Mouse (Mus musculus): ENCODE data around the gene Olfr544. TPM values are rescaled to one million over a fixed set of nuclear protein-coding genes. Genes with fewer than 3 reads are reported as not detected.

Olfr544 gene
- total RNA-seq, 2 experiments from 2014 or later: not detected

- no peak for DNase-seq
- intact Hi-C loops (cut with DNase I): no loop called here
Measured at GRCm38 (mm10) chr7:102479368-102480078, 8.6 kb downstream of the Olfr544 start.

DNA sequence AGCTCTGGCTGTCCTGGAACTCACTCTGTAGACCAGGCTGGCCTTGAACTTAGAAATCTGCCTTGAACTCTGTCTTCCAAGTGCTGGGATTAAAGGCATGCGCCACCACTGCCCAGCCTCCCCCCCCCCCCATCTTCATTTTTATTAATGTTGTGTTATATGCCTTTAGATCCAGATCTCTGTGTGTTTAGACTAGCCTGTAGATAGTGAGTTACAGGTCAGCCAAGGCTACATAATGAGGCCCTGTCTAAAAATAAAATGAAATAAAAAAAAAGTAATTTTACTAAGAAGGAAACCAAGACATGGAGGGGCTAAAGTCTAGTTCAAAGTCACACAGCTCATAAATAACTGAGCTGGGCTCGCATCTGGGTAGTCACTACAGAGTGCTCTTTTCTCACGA is 9.2 kb downstream of the Olfr544 start:
- no peak for DNase-seq
- intact Hi-C loops (cut with DNase I): no loop called here

GRCm38 (mm10) chr7:102478425-102478824 is 9.7 kb downstream of the Olfr544 start:
- intact Hi-C loops (cut with DNase I): no loop called here
- DNase-seq: no peak

DNA sequence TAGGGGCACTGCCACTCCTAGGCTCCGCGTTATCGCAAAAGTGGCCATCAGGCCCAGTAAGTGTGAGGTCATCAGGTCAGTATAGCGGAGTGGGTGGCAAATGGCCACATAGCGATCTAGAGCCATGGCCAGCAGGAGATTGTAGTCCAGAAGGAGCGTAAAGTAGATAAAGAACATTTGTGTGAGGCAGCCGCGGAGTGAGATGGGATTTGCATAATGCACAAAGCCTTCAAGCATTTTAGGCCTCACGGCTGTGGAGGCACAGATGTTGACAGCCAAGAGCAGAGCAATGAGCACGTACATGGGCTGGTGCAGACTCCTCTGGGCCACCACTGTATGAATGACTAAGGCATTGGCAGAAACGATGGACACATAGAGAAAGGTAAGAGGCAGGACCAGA is 10.7 kb downstream of the Olfr544 start:
- no peak for DNase-seq
- intact Hi-C loops (cut with DNase I): no loop called here

GRCm38 (mm10) chr7:102476601-102477000 is 11.5 kb downstream of the Olfr544 start:
- intact Hi-C loops (cut with DNase I): no loop called here
- no peak for DNase-seq

- intact Hi-C loops (cut with DNase I): no loop called here
- no peak for DNase-seq
Measured at GRCm38 (mm10) chr7:102472675-102473074, 15.4 kb downstream of the Olfr544 start.

GRCm38 (mm10) chr7:102467566-102467965 is 20.5 kb downstream of the Olfr544 start:
- no peak for DNase-seq
- intact Hi-C loops (cut with DNase I): no loop called here

DNA sequence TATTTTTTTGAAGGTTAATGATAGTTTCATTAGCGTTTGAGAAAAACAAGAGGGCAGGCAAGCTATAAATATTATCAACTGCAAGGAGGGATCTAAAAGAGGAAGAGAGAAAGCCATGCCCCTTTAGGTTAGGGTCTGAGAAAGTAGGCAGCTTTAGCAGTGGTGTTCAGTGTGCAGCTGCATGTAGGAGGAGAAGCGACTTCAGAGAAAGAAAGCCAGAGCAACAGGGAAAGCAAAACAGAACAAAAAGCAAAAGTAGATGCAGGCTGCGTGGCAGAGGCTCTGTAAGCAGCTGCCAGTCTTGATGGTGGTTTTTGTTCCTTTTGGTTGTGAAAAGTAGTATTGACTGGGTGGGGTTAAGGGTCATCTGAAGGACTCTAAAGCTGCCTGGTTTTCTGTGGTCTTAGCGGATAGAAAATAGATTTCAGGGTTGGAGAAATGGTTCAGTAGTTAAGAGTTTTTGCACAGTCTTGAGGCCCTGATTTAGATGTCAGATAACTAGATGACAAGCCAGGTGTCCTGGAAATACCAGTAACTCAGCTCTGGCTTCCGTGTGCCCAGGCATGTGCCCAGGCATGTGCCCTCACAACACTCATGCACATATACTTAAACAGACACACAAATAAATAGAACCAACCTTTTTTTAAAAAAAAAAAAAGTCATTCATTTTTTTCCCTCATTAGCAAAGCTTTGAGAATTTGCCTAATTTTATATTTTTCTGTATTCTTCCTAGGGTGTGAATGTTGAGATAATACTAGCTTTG is 29.3 kb downstream of the Olfr544 start:
- intact Hi-C loops (cut with DNase I): no loop called here
- no peak for DNase-seq

DNA sequence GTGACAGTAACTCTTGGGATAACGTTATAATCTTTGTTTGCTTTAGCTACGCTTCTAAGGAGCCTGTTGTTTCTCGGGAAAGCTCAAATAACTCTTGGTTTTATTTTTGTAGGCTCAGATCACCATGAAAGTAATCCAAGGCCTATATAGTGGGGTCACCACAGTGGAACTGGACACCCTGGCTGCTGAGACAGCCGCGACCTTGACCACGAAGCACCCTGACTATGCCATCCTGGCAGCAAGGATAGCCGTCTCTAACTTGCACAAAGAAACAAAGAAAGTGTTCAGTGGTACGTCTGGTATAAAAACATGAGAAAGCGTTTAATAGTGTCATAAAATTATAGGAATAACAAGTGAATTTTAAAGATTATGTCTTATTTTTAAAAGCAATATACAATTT is 41.7 kb downstream of the Olfr544 start:
- intact Hi-C loops (cut with DNase I): no loop called here
- no peak for DNase-seq

DNA sequence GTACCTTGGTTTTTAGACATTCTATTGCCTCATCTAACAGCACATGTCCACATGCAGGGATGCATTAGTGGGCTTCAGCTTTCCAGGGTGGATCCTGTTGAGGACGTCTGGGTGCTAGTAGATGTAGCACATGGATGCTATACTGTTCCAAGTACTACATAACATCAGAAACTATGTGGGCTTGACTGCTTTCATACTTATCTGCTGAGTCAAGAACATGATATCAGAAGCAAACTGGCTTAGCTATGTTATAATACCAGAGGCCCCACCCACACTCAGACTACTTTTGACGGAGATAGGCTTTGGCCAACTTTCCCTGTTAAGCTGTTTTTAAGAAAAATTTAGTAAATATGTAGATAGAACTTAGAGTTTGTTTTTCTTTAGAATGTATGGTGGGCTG is 43.8 kb downstream of the Olfr544 start:
- intact Hi-C loops (cut with DNase I): no loop called here
- DNase-seq: no peak

DNA sequence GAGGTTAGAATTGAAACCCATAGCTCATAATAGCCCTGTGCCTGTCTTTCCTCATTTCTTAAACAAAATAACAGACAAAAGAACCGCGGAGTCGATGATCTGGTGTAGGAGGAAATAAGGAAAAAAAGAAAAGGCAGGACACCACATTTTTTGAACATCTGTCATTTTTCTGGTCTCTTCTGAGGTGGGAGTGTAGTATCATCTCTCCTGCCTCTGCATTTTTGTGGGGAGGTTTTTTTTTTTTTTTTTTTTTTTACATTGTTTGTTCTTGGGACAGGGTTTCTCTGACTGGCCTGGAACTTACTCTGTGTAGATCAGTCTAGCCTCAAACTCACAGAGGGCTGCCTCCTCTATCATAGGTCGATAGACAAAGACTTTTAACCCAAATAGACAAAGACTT is 45.7 kb downstream of the Olfr544 start:
- intact Hi-C loops (cut with DNase I): no loop called here
- DNase-seq: no peak

DNA sequence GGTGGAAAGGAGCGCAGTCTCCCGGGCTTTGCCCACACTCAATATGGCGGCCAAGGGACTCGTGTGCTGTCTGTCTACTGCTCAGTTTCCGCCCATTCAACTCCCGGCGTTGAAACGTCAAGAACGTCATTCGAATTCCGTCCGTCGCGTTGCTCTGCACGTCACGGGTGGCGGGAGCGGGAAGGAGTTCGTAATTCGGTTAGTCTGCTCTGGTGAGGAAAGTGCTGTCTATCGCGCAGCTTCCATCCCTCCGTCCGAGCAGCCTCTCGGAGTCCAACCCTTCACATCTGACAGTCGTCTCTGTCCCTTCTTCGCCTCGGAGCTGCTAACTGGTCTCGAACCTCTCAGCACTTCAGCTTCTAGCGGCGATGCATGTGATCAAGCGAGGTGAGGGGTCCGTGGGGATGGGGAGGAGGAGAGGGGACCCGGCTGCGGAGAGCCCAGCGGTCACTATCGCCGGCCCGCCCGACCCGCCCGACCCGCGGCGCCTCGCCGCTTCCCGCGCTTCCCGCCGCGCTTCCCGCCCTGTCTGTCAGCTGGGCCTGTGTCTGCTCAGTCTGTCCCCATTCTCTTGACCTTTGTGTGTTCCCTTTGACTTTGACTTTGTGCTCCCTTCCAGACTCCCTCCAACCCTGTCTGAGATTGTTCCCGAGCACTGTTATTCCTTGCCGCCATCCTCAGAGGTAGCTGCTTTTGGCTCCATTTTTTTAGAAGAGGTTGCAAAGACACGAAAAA is 46.3 kb downstream of the Olfr544 start, which contains the start of gene Rrm1:
Gene Rrm1 (plus strand): TSS at position 39 of the 735 bp plus-strand sequence.
- peak; percentile 89 to 95 for DNase-seq
- intact Hi-C loops (cut with DNase I): no loop called here

DNA sequence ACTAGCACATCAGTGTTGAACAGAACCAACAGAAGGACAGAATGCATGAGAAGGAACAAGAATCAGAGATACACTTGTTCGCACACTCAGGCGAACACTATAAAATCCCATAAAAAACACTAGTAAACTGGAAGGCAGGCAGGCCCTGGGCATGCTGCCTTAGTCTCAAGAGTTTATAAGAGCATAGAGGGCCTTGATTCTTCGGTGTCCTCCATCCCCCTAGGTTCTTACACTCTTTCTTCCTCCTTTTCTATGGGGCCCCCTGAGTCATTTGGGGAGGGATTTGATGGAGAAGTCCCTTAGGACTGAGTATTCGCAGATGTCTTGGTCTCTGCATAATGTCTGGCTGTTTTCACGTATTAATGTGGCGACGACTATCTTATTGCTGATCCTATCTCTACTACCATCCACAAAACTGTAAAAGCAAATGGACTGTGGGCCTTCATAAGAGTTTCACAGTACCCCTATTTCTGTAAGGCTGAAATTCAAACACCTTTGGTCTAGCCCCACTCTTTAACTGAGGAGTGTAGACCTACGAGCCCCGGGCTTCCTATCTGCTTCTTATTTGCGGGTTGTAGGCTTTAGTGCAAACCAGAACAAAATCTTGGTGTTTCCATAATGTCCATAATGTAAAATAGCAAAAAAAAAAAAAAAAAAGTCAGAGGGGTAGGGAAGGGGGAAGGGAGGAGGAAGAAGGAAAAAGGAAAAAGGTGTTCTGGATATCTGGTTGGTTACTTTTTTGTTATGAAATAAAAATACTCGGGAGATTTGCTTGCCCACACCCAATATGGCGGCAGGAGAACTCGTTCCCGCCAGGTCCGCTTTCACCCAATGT is 47.1 kb downstream of the Olfr544 start:
- intact Hi-C loops (cut with DNase I): no loop called here
- DNase-seq: no peak

GRCm38 (mm10) chr7:102434344-102434743 is 53.8 kb downstream of the Olfr544 start:
- DNase-seq: no peak
- intact Hi-C loops (cut with DNase I): no loop called here

Other genes starting within 250 kb of the Olfr544 start
- gene Rhog, start 232.3 kb downstream of the Olfr544 start, total RNA-seq (2021): 10 to 100 TPM; 30.8 to 31.9 TPM
- gene Stim1, start 220.5 kb downstream of the Olfr544 start, total RNA-seq (2021): 10 to 100 TPM; 25.8 to 30.2 TPM
- 10 to 100 TPM; 14.4 to 19.1 TPM for gene Rrm1, start 46.6 kb downstream of the Olfr544 start, total RNA-seq (2021)
- gene Olfr543, start 6.6 kb downstream of the Olfr544 start, total RNA-seq (2021): not detected
- gene Olfr545, start 11.3 kb upstream of the Olfr544 start, total RNA-seq (2021): not detected
- not detected for gene Olfr547, start 46.4 kb upstream of the Olfr544 start, total RNA-seq (2021)
- gene Olfr548-ps1, start 52.6 kb upstream of the Olfr544 start, total RNA-seq (2021): not detected
- not detected for gene Olfr549, start 61.6 kb upstream of the Olfr544 start, total RNA-seq (2021)
- gene Trim21, start 77.2 kb upstream of the Olfr544 start, total RNA-seq (2021): 1 to 10 TPM; 6.1 to 7.7 TPM
- gene Olfr550, start 83.1 kb upstream of the Olfr544 start, total RNA-seq (2021): under 1 TPM; 0.17 to 0.37 TPM
- not detected for gene Olfr551, start 103.6 kb upstream of the Olfr544 start, total RNA-seq (2021)
- under 1 TPM; 0.07 to 0.27 TPM for gene Olfr552, start 109.5 kb upstream of the Olfr544 start, total RNA-seq (2021)
- gene Olfr553, start 129.9 kb upstream of the Olfr544 start, total RNA-seq (2021): not detected
- gene Olfr554, start 150.1 kb upstream of the Olfr544 start, total RNA-seq (2021): not detected
- not detected for gene Olfr555, start 170.5 kb upstream of the Olfr544 start, total RNA-seq (2021)
- not detected for gene Olfr556, start 176.6 kb upstream of the Olfr544 start, total RNA-seq (2021)
- gene Trim68, start 199.0 kb upstream of the Olfr544 start, total RNA-seq (2021): 1 to 10 TPM; 7.7 to 8.7 TPM
- gene Olfr557, start 207.6 kb upstream of the Olfr544 start, total RNA-seq (2021): not detected
- gene Olfr558, start 213.9 kb upstream of the Olfr544 start, total RNA-seq (2021): 1 to 10 TPM; 4.8 to 5.1 TPM
- gene Olfr33, start 230.8 kb upstream of the Olfr544 start, total RNA-seq (2021): not detected
- gene Olfr559, start 239.2 kb upstream of the Olfr544 start, total RNA-seq (2021): not detected